Comparison of ENCODE assay signal across 14 mouse cellular contexts in the genomic region with DNA sequence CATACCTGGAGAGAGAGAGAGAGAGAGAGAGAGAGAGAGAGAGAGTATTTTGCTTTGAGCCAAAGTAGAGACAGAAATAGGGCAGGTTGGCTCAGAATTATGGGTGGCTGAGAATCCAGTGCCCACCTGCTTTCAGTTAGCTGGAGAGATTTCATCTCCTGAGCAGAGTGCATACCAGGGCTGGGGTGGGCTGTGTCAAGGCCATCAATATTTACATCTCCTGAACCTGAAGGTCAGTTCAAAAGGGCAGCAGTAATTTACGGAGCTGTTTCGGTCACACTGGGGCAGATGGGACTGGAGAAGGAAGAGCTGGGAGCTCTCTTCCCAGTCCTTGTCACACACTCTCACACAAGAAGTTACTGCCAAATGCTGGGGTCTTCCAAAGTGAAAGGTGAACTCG.
"Had no signal": no experiment of that assay in that cellular context is flagged by ENCODE, and none has a peak within 500 bp of the region (broad histone marks: within the 10 kb centered on the region; RNA-seq: fewer than 3 reads in every experiment).

No protein-coding gene starts in this region.

- H3K36me3 ChIP-seq: midbrain, embryonic 15.5 days had no signal

- H3K4me2 ChIP-seq: limb, embryonic 13.5 days; midbrain, embryonic 11.5 days; midbrain, embryonic 15.5 days had no signal

- H3K9me3 ChIP-seq: limb, embryonic 13.5 days; midbrain, embryonic 15.5 days had no signal

- H3K27me3 ChIP-seq: limb, embryonic 13.5 days; midbrain, embryonic 15.5 days had no signal

- H3K4me3 ChIP-seq: limb, embryonic 13.5 days; midbrain, embryonic 15.5 days had no signal

- H3K27ac ChIP-seq: kidney, postnatal 0 days; limb, embryonic 13.5 days; liver, embryonic 14.5 days; midbrain, embryonic 15.5 days had no signal

- H3K9ac ChIP-seq: limb, embryonic 13.5 days; liver, embryonic 14.5 days; midbrain, embryonic 15.5 days had no signal

- ATAC-seq: midbrain, embryonic 15.5 days had no signal

- DNase-seq: kidney, adult 11 months; kidney, adult 9 months; kidney, postnatal 36 days; layer of hippocampus, adult 9-11 months; layer of hippocampus, postnatal 36 days; lung, adult 18-20 months; lung, postnatal 36 days; right cerebral cortex, postnatal 4 days; thymus, postnatal 4 days had no signal
